Mouse (Mus musculus): Measurements from ENCODE around the gene Atg9a.

The Atg9a gene

Small RNAs within 50 kb of the gene (microRNA-seq; reads per million reads assigned to microRNA genes)
- gene Gm27943, result 0 reads per million in 2 experiments

Measured in adrenal gland (tissue).